Mouse (Mus musculus) macrophage (primary cell): ENCODE measurements at regions not wholly inside any gene's neighbourhood (a gene's known extent, or its start where the extent isn't known, plus 50 kb on each side); places are given as distances from the start of the nearest gene placed in this dataset.
A peak's percentile ranks its signal among the peaks of the same experiment; 100 is the strongest.

Source experiments
- H3K27ac ChIP-seq: fragments of 350-480 bp; formaldehyde crosslinking; 2 replicates; pipeline ENCODE4 v1.9.0; 2021
- H3K36me3 ChIP-seq: fragments of 350-480 bp; formaldehyde crosslinking; 2 replicates; pipeline ENCODE4 v1.9.0; 2021; ENCODE audit errors: inconsistent target
- H3K4me3 ChIP-seq: fragments of 350-480 bp; formaldehyde crosslinking; 2 replicates; pipeline ENCODE4 v1.9.0; 2021; ENCODE audit errors: inconsistent target
- H3K79me2 ChIP-seq: fragments of 350-480 bp; formaldehyde crosslinking; 2 replicates; pipeline ENCODE4 v1.9.0; 2021; ENCODE audit errors: inconsistent target
- WGBS: methylation state at CpG from one replicate; pipeline ENCODE4 v1.1.7; 2026; ENCODE audit warnings: inconsistent platforms; ENCODE audit not compliant: missing documents; 5-methylcytosine and 5-hydroxymethylcytosine counted together

GRCm38 (mm10) chr13:19523686-19524085, 96.0 kb downstream of the Epdr1 start:
- Histone ChIP-seq H3K4me3 (no peak overlapping the region), H3K36me3 (no peaks in the 10 kb centered on the region), H3K27ac (no peak overlapping the region), H3K79me2 (no peaks in the 10 kb centered on the region)
- WGBS = 82% methylated on average over 3 of the region's 3 CpGs

GRCm38 (mm10) chr13:19517938-19518777, 101.6 kb downstream of the Epdr1 start:
- Histone ChIP-seq H3K36me3 (no peaks in the 10 kb centered on the region), H3K4me3 (no peak overlapping the region), H3K27ac (peak overlapping the region; percentile 55), H3K79me2 (no peaks in the 10 kb centered on the region)
- 36% methylated on average over 9 of the region's 9 CpGs for WGBS

DNA sequence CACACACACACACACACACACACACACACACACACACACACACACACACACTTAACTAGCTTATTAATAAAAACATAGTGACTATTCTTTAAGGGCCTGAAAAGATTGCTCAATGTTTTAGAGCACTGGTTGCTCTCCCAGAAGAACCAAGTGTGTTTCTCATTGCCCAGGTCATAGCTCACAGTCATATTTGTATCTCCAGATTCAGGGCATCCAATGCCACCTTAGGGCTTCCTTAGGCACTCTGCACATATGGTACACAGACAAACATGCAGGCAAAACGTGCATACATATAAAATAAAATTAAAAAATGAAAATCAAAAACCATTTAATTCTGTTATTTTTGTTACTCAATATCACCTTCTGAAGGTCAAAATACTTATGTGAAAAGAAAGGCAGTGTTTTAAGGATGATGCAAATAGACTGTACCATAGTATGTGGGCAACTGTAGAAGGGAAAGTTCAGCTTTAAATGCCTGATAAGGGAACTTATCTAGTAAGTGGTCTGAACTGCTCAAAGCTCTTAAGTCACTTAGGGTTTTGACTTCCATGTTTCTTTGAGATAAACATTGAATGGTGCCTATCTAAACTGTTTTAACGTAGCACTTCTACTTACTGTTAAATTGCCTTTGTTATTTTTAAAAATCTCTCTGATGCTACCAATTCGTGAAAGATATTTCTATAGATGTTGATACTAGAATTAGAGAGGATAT, 104.7 kb downstream of the Epdr1 start:
- H3K36me3 ChIP-seq = no peaks in the 10 kb centered on the region
- H3K27ac ChIP-seq = no peak overlapping the region
- no peak overlapping the region for H3K4me3 ChIP-seq
- H3K79me2 ChIP-seq = no peaks in the 10 kb centered on the region
- WGBS = 97% methylated on average over 3 of the region's 3 CpGs

- H3K79me2 ChIP-seq = no peaks in the 10 kb centered on the region
- H3K27ac ChIP-seq = no peak overlapping the region
- 52% methylated on average over 3 of the region's 3 CpGs for WGBS
- no peaks in the 10 kb centered on the region for H3K36me3 ChIP-seq
- H3K4me3 ChIP-seq = no peak overlapping the region
Measured at GRCm38 (mm10) chr13:19506543-19506942, 110.9 kb upstream of the Stard3nl start.

DNA sequence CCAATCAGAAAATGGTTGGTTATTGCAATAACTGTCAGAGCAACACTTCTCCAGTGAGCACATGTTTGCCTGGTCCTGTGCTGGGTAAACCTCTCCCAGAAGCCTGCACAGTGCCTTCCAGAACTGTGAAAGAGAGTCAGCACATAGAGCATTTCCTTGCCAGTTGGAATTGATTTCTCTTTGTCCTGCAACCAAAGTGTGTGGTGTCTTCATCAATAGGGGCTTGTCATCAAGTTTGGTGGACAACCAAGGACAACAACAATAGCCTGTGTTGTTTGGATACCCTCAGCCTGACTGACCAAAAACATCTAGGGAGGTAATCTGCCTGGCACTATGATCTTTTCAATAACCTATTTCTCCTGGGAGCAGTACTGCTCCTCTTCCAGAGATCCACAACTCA, 108.6 kb upstream of the Stard3nl start:
- H3K27ac ChIP-seq = no peak overlapping the region
- no peaks in the 10 kb centered on the region for H3K36me3 ChIP-seq
- no peaks in the 10 kb centered on the region for H3K79me2 ChIP-seq

DNA sequence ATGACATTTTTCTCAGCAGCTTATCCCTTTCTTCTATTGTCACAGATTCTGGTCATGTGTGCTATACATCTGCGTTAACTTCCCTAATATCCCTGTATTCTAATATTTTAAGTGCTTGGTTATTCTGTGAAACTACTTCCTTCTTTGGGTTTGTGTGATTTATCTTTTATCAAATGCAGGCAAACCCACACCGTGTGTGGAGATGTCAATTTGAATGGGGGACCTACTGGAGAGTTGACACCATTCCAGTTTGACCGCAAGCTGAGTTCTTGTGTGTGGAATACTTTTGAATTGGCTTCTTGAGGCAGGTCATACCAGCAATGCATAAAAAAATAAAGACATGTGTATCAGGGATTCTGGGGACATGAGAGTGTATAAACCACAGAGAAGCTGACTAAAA, 86.6 kb upstream of the Stard3nl start:
- WGBS = 58% methylated on average over 3 of the region's 3 CpGs
- no peaks in the 10 kb centered on the region for H3K79me2 ChIP-seq
- no peak overlapping the region for H3K4me3 ChIP-seq
- no peaks in the 10 kb centered on the region for H3K36me3 ChIP-seq
- no peak overlapping the region for H3K27ac ChIP-seq

More for the DNA sequence above, 108.6 kb upstream of the Stard3nl start:
- no peak overlapping the region for H3K4me3 ChIP-seq

GRCm38 (mm10) chr13:19474041-19474440, 78.4 kb upstream of the Stard3nl start:
- H3K27ac ChIP-seq = no peak overlapping the region
- H3K4me3 ChIP-seq = no peak overlapping the region
- WGBS = 87% methylated on average over 10 of the region's 10 CpGs
- H3K79me2 ChIP-seq = no peaks in the 10 kb centered on the region
- H3K36me3 ChIP-seq = no peaks in the 10 kb centered on the region

GRCm38 (mm10) chr13:19470729-19471128, 75.1 kb upstream of the Stard3nl start:
- no peak overlapping the region for H3K27ac ChIP-seq
- no peaks in the 10 kb centered on the region for H3K36me3 ChIP-seq
- H3K79me2 ChIP-seq = no peaks in the 10 kb centered on the region
- no peak overlapping the region for H3K4me3 ChIP-seq
- WGBS = 78% methylated on average over 1 of the region's 1 CpGs

DNA sequence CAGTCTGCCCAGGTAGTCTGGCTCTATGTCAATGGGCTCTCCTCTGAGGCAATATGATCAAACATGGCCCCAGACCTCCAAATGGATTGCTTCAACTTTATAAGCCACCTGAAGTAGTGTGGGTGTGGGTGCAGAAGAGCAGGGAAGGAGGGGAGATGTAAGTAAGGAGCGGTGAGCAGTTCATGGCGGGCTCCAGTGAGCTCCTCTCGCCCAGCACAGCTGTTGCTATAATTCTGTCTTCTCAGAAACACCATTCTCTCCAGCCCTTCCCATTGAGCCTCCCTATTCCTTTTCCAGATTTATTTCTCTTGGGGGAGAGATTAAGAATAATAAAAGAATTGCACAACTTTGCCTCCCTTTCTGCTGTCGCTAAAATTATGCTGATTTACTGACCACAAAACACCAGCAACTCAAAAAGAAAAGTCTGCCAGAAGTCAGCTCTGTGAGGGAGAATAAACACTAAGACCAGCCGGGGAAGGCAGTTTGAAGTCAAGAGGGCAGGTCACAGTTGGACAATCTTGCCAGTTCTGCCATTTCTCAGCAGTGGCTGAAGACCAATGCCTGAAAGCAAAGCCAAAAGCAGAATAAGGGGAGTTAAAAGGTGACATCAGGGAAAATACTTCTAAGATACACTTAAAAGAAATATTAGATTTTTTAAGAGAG, 71.3 kb upstream of the Stard3nl start:
- Histone ChIP-seq H3K36me3 (no peaks in the 10 kb centered on the region), H3K4me3 (no peak overlapping the region), H3K79me2 (no peaks in the 10 kb centered on the region), H3K27ac (no peak overlapping the region)
- WGBS = 73% methylated on average over 5 of the region's 5 CpGs

DNA sequence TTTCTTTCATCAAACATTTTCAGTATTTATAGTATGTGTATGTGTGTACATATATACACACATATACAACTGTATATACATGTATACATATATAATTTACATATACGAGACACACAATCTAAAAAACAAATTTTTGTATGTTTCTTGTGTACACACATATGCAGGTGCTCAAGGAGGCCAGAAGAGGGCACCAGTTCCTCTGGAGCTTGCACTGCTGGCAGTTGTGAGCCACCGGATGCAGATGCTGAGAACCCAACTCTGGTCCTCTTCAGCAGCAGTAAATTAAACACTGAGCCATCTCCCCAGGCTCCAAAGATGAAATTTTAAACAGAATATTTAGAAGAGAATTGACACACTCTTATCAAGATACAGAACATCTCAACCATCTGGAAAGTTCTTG, 67.4 kb upstream of the Stard3nl start:
- Histone ChIP-seq H3K79me2 (no peaks in the 10 kb centered on the region), H3K36me3 (no peaks in the 10 kb centered on the region), H3K27ac (no peak overlapping the region), H3K4me3 (no peak overlapping the region)
- 100% methylated on average over 1 of the region's 2 CpGs for WGBS

DNA sequence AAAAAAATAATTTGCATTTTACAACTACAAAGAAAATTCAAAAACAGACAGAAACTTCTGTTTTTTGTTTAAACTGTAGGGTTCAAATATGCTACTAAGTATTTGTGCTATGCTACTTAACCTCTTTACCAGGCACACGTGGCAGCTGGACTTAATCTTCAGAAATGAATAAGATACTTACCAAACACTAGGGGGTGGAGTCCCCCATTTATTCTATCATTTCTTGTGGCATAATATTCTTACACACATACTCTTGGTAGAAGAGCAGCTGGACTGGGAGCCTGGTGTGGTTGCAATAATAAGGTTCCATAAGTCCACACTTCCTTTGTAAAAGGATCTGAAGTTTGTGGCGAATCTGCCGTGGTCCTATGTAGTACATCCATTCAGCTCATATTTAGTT, 53.8 kb upstream of the Stard3nl start:
- H3K27ac ChIP-seq = no peak overlapping the region
- WGBS = 71% methylated on average over 3 of the region's 3 CpGs
- H3K79me2 ChIP-seq = no peaks in the 10 kb centered on the region
- no peaks in the 10 kb centered on the region for H3K36me3 ChIP-seq
- H3K4me3 ChIP-seq = no peak overlapping the region
